Mouse (Mus musculus): Measurements from ENCODE around the gene Lyst.

GRCm38 (mm10) chr13:13634706-13635105 is 44.5 kb downstream of the Lyst start:
- TF ChIP-seq CTCF (conservative IDR thresholded peaks at IDR 0.05; ENCODE audit: insufficient read depth, insufficient read length, low read depth, low read length), result no peak
- no peak for TF ChIP-seq POLR2A (IDR thresholded peaks at IDR 0.05; ENCODE audit: low read depth, low read length)

Data from kidney, adult 2 months (tissue).